Mouse (Mus musculus): ENCODE data around the gene 1700022I11Rik. TPM values are rescaled to one million over a fixed set of nuclear protein-coding genes. Genes with fewer than 3 reads are reported as not detected.
A peak's percentile ranks its signal among the peaks of the same experiment; 100 is the strongest.

The 1700022I11Rik gene
- polyA plus RNA-seq, 1 experiment from 2014 or later = 0.41 TPM

DNA sequence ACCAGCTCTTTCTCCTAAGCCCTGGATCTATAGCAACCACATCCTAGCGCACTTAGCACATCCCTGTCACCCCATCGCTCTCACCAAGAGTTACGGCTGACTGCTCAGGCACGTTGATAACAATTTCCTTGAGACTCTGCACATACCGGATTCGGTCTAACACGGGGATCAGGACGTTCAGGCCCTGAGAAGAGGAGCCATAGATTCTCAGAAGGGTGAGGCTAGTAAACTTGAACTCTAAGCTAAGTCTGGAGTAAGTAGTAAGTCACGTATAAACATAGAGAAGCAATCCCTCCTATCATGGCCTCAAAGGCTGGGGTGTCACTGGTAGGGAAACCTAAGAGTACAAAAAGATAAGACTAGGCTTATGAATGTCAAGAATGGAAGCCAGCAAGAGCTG is 60.9 kb downstream of the 1700022I11Rik start:
- Histone ChIP-seq H3K27ac (replicated peaks) (peak overlapping the region; percentile 84), H3K27me3 (no peaks in the 10 kb centered on the region), H3K9me3 (no peaks in the 10 kb centered on the region), H3K4me3 (peak overlapping the region; percentile 83), H3K4me1 (replicated peaks) (peaks cover 24% of the 10 kb centered on the region), H3K36me3 (peaks cover 40% of the 10 kb centered on the region), H3K4me2 (peak overlapping the region; percentile 71), H3K9ac (peak overlapping the region; percentile 92)
- ATAC-seq (ENCODE audit: low FRiP score, low read depth) = no peak
- WGBS = 77% methylated on average over 9 of the region's 9 CpGs

DNA sequence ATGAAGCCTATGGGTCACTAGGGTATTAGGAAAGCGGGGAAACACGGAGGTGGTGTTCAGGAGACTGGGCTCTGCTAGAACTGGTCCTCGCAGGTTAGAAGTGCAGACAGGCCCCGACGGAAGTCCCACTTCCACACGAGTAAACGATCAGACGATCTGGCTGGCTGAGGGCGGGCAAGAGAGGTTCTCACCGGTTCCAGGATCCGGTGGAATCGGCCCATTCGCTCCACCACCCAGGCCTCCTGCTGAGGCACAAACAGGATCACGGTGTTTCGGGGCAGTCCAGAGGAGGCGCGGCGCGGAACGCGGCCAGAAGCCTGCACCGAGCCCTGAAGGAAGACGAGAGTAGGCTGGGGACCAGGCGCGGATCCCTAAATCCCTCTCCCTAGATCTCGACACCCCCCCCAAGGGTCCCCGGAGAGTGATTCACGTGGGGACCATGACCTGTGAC is 61.4 kb downstream of the 1700022I11Rik start:
- 2% methylated on average over 28 of the region's 28 CpGs for WGBS
- Histone ChIP-seq H3K36me3 (peaks cover 45% of the 10 kb centered on the region), H3K4me3 (peak overlapping the region; percentile 83), H3K9ac (peak overlapping the region; percentile 92), H3K4me1 (replicated peaks) (peaks cover 24% of the 10 kb centered on the region), H3K27ac (replicated peaks) (peak overlapping the region; percentile 84), H3K4me2 (peak overlapping the region; percentile 71), H3K9me3 (no peaks in the 10 kb centered on the region), H3K27me3 (no peaks in the 10 kb centered on the region)
- ATAC-seq (ENCODE audit: low FRiP score, low read depth) = peak; percentile 65

- under 1% methylated on average over 38 of the region's 38 CpGs for WGBS
- ATAC-seq (ENCODE audit: low FRiP score, low read depth) = peak; percentile 96
- Histone ChIP-seq H3K4me2 (peak within 1 kb of the TSS; percentile 71), H3K27me3 (no peaks in the 10 kb centered on the region), H3K4me1 (replicated peaks) (peaks cover 24% of the 10 kb centered on the region), H3K36me3 (peaks cover 49% of the 10 kb centered on the region), H3K4me3 (peak within 1 kb of the TSS; percentile 83), H3K9me3 (no peaks in the 10 kb centered on the region), H3K9ac (peak within 1 kb of the TSS; percentile 92), H3K27ac (replicated peaks) (peak within 1 kb of the TSS; percentile 84)
Observed at GRCm38 (mm10) chr4:43031237-43031995, 62.0 kb downstream of the 1700022I11Rik start, which contains the start of gene Stoml2. Gene Stoml2 (minus strand): TSS chr4:43031710.

GRCm38 (mm10) chr4:43032501-43032900 is 63.1 kb downstream of the 1700022I11Rik start:
- Histone ChIP-seq H3K4me1 (replicated peaks) (peaks cover 29% of the 10 kb centered on the region), H3K9ac (no peak overlapping the region), H3K9me3 (no peaks in the 10 kb centered on the region), H3K4me2 (no peak overlapping the region), H3K4me3 (no peak overlapping the region), H3K27me3 (no peaks in the 10 kb centered on the region), H3K27ac (replicated peaks) (peak overlapping the region; percentile 84; the same call in 1 of the 2 replicates), H3K36me3 (peaks cover 44% of the 10 kb centered on the region)
- WGBS = 100% methylated on average over 1 of the region's 1 CpGs
- ATAC-seq (ENCODE audit: low FRiP score, low read depth) = no peak

Other genes with a start within 250 kb of the 1700022I11Rik start
- gene 4930578G10Rik, start 234.1 kb upstream of the 1700022I11Rik start, polyA plus RNA-seq (2015; fragmentation: Nextera tagmentation; extraction: Ambion mirVana) = 0.59 and 1.2 TPM in 2 replicates
- 0.28 and 0.56 TPM in 2 replicates for gene Ccl19, start 213.0 kb upstream of the 1700022I11Rik start, polyA plus RNA-seq (2015; fragmentation: Nextera tagmentation; extraction: Ambion mirVana)
- gene Ccl21a, start 195.6 kb upstream of the 1700022I11Rik start, polyA plus RNA-seq (2015; fragmentation: Nextera tagmentation; extraction: Ambion mirVana) = 0.98 and 1.2 TPM in 2 replicates
- gene Fam205a1, start 115.7 kb upstream of the 1700022I11Rik start, polyA plus RNA-seq (2015; fragmentation: Nextera tagmentation; extraction: Ambion mirVana) = 0.05 and 0.06 TPM in 2 replicates
- 0.64 and 0.69 TPM in 2 replicates for gene Gm12394, start 112.8 kb upstream of the 1700022I11Rik start, polyA plus RNA-seq (2015; fragmentation: Nextera tagmentation; extraction: Ambion mirVana)
- 1.6 and 1.8 TPM in 2 replicates for gene Fam205c, start 95.4 kb upstream of the 1700022I11Rik start, polyA plus RNA-seq (2015; fragmentation: Nextera tagmentation; extraction: Ambion mirVana)
- 39.3 and 39.7 TPM in 2 replicates for gene Phf24, start 52.9 kb upstream of the 1700022I11Rik start, polyA plus RNA-seq (2015; fragmentation: Nextera tagmentation; extraction: Ambion mirVana)
- gene Dnajb5, start 19.8 kb upstream of the 1700022I11Rik start, polyA plus RNA-seq (2015; fragmentation: Nextera tagmentation; extraction: Ambion mirVana) = 36.7 and 46.3 TPM in 2 replicates
- 469 and 479 TPM in 2 replicates for gene Vcp, start 30.9 kb downstream of the 1700022I11Rik start, polyA plus RNA-seq (2015; fragmentation: Nextera tagmentation; extraction: Ambion mirVana)
- gene Fancg, start 40.9 kb downstream of the 1700022I11Rik start, polyA plus RNA-seq (2015; fragmentation: Nextera tagmentation; extraction: Ambion mirVana) = 21.1 and 25.4 TPM in 2 replicates
- gene Pigo, start 56.2 kb downstream of the 1700022I11Rik start, polyA plus RNA-seq (2015; fragmentation: Nextera tagmentation; extraction: Ambion mirVana) = 28.9 and 29.6 TPM in 2 replicates
- 227 and 236 TPM in 2 replicates for gene Stoml2, start 62.1 kb downstream of the 1700022I11Rik start, polyA plus RNA-seq (2015; fragmentation: Nextera tagmentation; extraction: Ambion mirVana)
- 37.5 and 38.9 TPM in 2 replicates for gene Fam214b, start 76.6 kb downstream of the 1700022I11Rik start, polyA plus RNA-seq (2015; fragmentation: Nextera tagmentation; extraction: Ambion mirVana)
- 16.1 and 19.2 TPM in 2 replicates for gene Unc13b, start 89.3 kb downstream of the 1700022I11Rik start, polyA plus RNA-seq (2015; fragmentation: Nextera tagmentation; extraction: Ambion mirVana)

Data from hindbrain, embryonic 15.5 days (tissue).